Mouse (Mus musculus) stomach, embryonic 16.5 days (tissue): ENCODE measurements around the gene Ucn3. TPM values are rescaled to one million over a fixed set of nuclear protein-coding genes. Genes with fewer than 3 reads are reported as not detected.

ENCODE experiments used
- ATAC-seq: fragments of 200-750 bp; cut with Nextera tagmentation; 2 replicates; pipeline ENCODE4 v1.8.0; 2017; ENCODE audit warnings: moderate number of reproducible peaks, moderate TSS enrichment; ENCODE audit not compliant: insufficient read depth, low FRiP score
- H3K27ac ChIP-seq: fragments of 300-500 bp; sonication (generic); 2 replicates; pipeline ENCODE4 v1.5.1; 2014; ENCODE audit warnings: low read length
- H3K27me3 ChIP-seq: fragments of 300-500 bp; sonication (generic); 2 replicates; pipeline ENCODE4 v1.6.1; 2014; ENCODE audit warnings: low read length, control low read depth, mixed read lengths; ENCODE audit not compliant: control insufficient read depth, insufficient read depth
- H3K36me3 ChIP-seq: fragments of 300-500 bp; sonication (generic); 2 replicates; pipeline ENCODE4 v1.6.1; 2014; ENCODE audit warnings: low read length; ENCODE audit not compliant: control insufficient read depth, insufficient read depth
- H3K4me1 ChIP-seq: fragments of 300-500 bp; sonication (generic); 2 replicates; pipeline ENCODE4 v1.6.1; 2014; ENCODE audit warnings: low read length, control low read depth, mixed read lengths; ENCODE audit not compliant: control insufficient read depth, insufficient read depth
- H3K4me2 ChIP-seq: fragments of 300-500 bp; sonication (generic); 2 replicates; pipeline ENCODE4 v1.6.1; 2014; ENCODE audit warnings: low read depth, low read length, mixed read lengths
- H3K4me3 ChIP-seq: fragments of 300-500 bp; sonication (generic); replicated peaks from 2 replicates; pipeline ENCODE4 v1.5.1; 2014; ENCODE audit warnings: mild to moderate bottlenecking, low read length
- H3K9ac ChIP-seq: fragments of 300-500 bp; sonication (generic); 2 replicates; pipeline ENCODE4 v1.6.1; 2014; ENCODE audit warnings: low read length
- H3K9me3 ChIP-seq: fragments of 300-500 bp; sonication (generic); replicated peaks from 2 replicates; pipeline ENCODE4 v1.6.1; 2016; ENCODE audit warnings: low read length, control low read depth; ENCODE audit not compliant: control insufficient read depth
- WGBS: fragments of 180-500 bp; shearing (Covaris S2); extraction: QIAGEN DNeasy Blood & Tissue Kit; methylation state at CpG from one replicate; pipeline ENCODE4 v1.1.7; 2014; 5-methylcytosine and 5-hydroxymethylcytosine counted together
- polyA plus RNA-seq: library from polyadenylated mRNA; unstranded; fragments of >200 nt; fragmentation: Nextera tagmentation; extraction: Ambion mirVana; gene quantifications from 2 replicates; pipeline ENCODE4 v1.2.1, GENCODE M21; 2015

The Ucn3 gene
- 0.20 TPM in 1 of 2 replicates, not detected in the other for polyA plus RNA-seq

DNA sequence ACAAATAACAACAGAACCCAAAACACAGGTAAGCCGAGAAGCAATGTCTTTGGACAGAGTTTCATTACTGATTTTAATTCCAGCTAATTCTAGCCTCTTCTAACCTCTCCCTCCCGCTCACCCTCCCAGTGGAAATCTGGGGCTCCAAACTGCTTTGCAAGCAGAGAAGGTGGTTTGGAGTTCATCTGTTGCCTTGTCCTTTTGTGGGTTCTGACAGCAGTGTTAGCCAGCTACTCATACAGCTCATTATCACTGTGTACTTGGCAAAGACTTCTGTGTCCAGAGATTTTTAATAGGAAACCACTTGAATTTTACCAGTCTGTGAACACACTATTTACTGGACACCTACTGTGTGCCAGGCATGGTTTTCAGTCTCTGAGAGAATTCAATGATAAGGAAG is at the start of gene Ucn3:
Gene Ucn3, minus strand, starts transcription at position 101 of the 400 bp plus-strand sequence.
- Histone ChIP-seq H3K4me2 (no peak within 1 kb of the TSS), H3K27me3 (no peaks in the 10 kb centered on the region), H3K9me3 (no peaks in the 10 kb centered on the region)

DNA sequence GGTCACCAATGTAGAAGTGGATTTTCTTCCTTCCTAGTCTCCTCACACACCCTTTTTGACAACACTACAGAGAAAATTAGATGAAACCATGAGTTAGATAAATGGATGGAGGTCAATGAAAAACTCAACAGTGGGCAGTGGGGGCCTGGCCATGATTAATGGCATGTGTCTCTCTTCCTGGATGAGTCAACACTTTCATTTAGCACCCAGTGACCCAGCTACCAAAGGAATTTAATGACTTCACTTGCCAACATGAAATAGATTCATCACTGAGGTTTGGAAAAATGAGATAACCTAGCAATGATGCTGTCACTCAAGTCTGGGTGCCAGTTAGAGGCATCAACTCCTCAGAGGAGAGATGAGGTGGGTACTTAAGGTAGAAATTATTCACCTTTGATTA is 46.9 kb upstream of the Ucn3 start:
- H3K4me2 ChIP-seq = no peak overlapping the region
- no peaks in the 10 kb centered on the region for H3K4me1 ChIP-seq
- no peaks in the 10 kb centered on the region for H3K9me3 ChIP-seq
- no peak overlapping the region for H3K4me3 ChIP-seq
- H3K36me3 ChIP-seq = no peaks in the 10 kb centered on the region
- no peak for ATAC-seq
- H3K27me3 ChIP-seq = no peaks in the 10 kb centered on the region
- no peak overlapping the region for H3K27ac ChIP-seq
- no peak overlapping the region for H3K9ac ChIP-seq

More for the DNA sequence above, at the start of gene Ucn3:
- Histone ChIP-seq H3K9ac (no peak within 1 kb of the TSS; the same call in 1 of the 2 replicates), H3K36me3 (no peaks in the 10 kb centered on the region), H3K4me3 (no peak within 1 kb of the TSS), H3K27ac (no peak within 1 kb of the TSS), H3K4me1 (no peaks in the 10 kb centered on the region)
- no peak for ATAC-seq
- 77% methylated on average over 2 of the region's 2 CpGs for WGBS

GRCm38 (mm10) chr13:3968849-3969248 is 23.7 kb upstream of the Ucn3 start:
- no peak for ATAC-seq
- no peak overlapping the region for H3K4me2 ChIP-seq
- H3K4me1 ChIP-seq = no peaks in the 10 kb centered on the region
- no peak overlapping the region for H3K9ac ChIP-seq
- no peaks in the 10 kb centered on the region for H3K27me3 ChIP-seq
- no peak overlapping the region for H3K27ac ChIP-seq
- WGBS = 76% methylated on average over 4 of the region's 4 CpGs
- H3K9me3 ChIP-seq = no peaks in the 10 kb centered on the region
- H3K4me3 ChIP-seq = no peak overlapping the region
- H3K36me3 ChIP-seq = no peaks in the 10 kb centered on the region

- no peaks in the 10 kb centered on the region for H3K9me3 ChIP-seq
- no peaks in the 10 kb centered on the region for H3K36me3 ChIP-seq
- no peaks in the 10 kb centered on the region for H3K27me3 ChIP-seq
- no peak for ATAC-seq
- WGBS = 72% methylated on average over 6 of the region's 6 CpGs
- no peak overlapping the region for H3K4me3 ChIP-seq
- H3K4me1 ChIP-seq = no peaks in the 10 kb centered on the region
- no peak overlapping the region for H3K27ac ChIP-seq
- H3K9ac ChIP-seq = no peak overlapping the region
- no peak overlapping the region for H3K4me2 ChIP-seq
These were observed 6.2 kb upstream of the Ucn3 start for GRCm38 (mm10) chr13:3951198-3951914.

- H3K4me2 ChIP-seq = no peak overlapping the region
- no peaks in the 10 kb centered on the region for H3K36me3 ChIP-seq
- WGBS = 85% methylated on average over 4 of the region's 4 CpGs
- H3K27me3 ChIP-seq = no peaks in the 10 kb centered on the region
- no peaks in the 10 kb centered on the region for H3K9me3 ChIP-seq
- H3K4me1 ChIP-seq = no peaks in the 10 kb centered on the region
- no peak overlapping the region for H3K27ac ChIP-seq
- ATAC-seq = no peak
- no peak overlapping the region for H3K4me3 ChIP-seq
- H3K9ac ChIP-seq = no peak overlapping the region
These were observed 4.3 kb upstream of the Ucn3 start for GRCm38 (mm10) chr13:3949477-3949876.

DNA sequence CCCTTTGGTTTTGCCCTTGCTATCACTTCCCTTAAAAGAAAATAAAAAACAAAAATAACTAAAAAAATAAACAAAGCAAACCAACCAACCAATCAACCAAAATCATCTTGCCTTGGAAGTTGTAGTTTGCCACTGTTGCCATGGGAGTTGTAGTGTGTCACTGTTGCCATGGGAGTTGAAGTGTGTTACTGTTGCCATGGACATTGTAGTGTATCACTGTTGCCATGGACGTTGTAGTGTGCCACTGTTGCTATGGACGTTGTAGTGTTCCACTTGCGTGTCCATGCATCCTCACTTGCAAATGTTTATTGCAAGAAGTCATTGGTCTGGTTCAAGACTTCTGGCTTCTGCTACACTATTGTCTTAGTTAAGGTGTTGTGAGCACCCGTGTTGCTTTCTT is 2.1 kb upstream of the Ucn3 start:
- Histone ChIP-seq H3K9me3 (no peaks in the 10 kb centered on the region), H3K4me1 (no peaks in the 10 kb centered on the region), H3K36me3 (no peaks in the 10 kb centered on the region), H3K9ac (no peak overlapping the region), H3K4me3 (no peak overlapping the region), H3K4me2 (no peak overlapping the region), H3K27me3 (no peaks in the 10 kb centered on the region), H3K27ac (no peak overlapping the region)
- no peak for ATAC-seq
- 85% methylated on average over 4 of the region's 4 CpGs for WGBS

GRCm38 (mm10) chr13:3944699-3945098 is 450 bp downstream of the Ucn3 start:
- Histone ChIP-seq H3K36me3 (no peaks in the 10 kb centered on the region), H3K4me2 (no peak overlapping the region), H3K27me3 (no peaks in the 10 kb centered on the region), H3K9me3 (no peaks in the 10 kb centered on the region), H3K9ac (no peak overlapping the region; the same call in 1 of the 2 replicates), H3K4me1 (no peaks in the 10 kb centered on the region), H3K4me3 (no peak overlapping the region), H3K27ac (no peak overlapping the region)
- ATAC-seq = no peak
- WGBS = 62% methylated on average over 7 of the region's 7 CpGs

DNA sequence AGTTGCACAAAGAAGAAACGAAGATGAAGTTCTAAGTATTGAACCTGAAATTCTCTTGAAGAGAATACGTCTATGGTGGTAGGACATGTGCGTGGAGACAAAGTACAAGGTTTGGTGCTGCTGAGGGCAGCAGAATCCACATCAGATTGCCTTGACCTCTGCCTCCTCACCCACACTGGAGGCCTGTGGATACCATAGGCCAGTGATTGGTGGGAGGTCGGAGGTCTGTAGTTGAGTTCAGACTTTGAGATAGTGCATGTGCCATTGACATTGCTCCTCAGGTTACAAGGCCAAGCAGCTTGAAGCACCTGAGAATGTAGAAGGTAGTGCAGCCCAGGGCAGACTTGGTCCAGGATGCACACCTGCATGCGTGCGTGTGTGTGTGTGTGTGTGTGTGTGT is 19.1 kb downstream of the Ucn3 start:
- Histone ChIP-seq H3K4me2 (no peak overlapping the region), H3K4me3 (no peak overlapping the region), H3K9ac (no peak overlapping the region), H3K36me3 (no peaks in the 10 kb centered on the region), H3K27me3 (no peaks in the 10 kb centered on the region), H3K9me3 (no peaks in the 10 kb centered on the region), H3K27ac (no peak overlapping the region), H3K4me1 (no peaks in the 10 kb centered on the region)
- ATAC-seq = 0 out of 2 replicates have a peak, but pooled peaks have one; percentile 29
- 86% methylated on average over 6 of the region's 6 CpGs for whole genome bisulfite sequencing

GRCm38 (mm10) chr13:3925632-3926031 is 19.5 kb downstream of the Ucn3 start:
- Histone ChIP-seq H3K36me3 (no peaks in the 10 kb centered on the region), H3K9ac (no peak overlapping the region), H3K4me3 (no peak overlapping the region), H3K4me1 (no peaks in the 10 kb centered on the region), H3K4me2 (no peak overlapping the region), H3K27ac (no peak overlapping the region), H3K9me3 (no peaks in the 10 kb centered on the region), H3K27me3 (no peaks in the 10 kb centered on the region)
- no peak for ATAC-seq
- 64% methylated on average over 6 of the region's 6 CpGs for WGBS
